Mouse (Mus musculus) ovary, postnatal 10 days (tissue): ENCODE measurements around the gene Pllp.

Experiments used
- DNase-seq: peaks from one replicate; pipeline ENCODE4 v3.0.0; 2022; ENCODE audit warnings: low spot score

Pllp gene

GRCm38 (mm10) chr8:94649496-94649895, 46.6 kb downstream of the Pllp start:
- no peak for DNase-seq

- no peak for DNase-seq
These were observed 49.9 kb downstream of the Pllp start for GRCm38 (mm10) chr8:94646165-94646564.

- no peak for DNase-seq
These were observed 50.9 kb downstream of the Pllp start for GRCm38 (mm10) chr8:94645202-94645601.

- no peak for DNase-seq
These were observed 54.1 kb downstream of the Pllp start for GRCm38 (mm10) chr8:94641938-94642337.

DNA sequence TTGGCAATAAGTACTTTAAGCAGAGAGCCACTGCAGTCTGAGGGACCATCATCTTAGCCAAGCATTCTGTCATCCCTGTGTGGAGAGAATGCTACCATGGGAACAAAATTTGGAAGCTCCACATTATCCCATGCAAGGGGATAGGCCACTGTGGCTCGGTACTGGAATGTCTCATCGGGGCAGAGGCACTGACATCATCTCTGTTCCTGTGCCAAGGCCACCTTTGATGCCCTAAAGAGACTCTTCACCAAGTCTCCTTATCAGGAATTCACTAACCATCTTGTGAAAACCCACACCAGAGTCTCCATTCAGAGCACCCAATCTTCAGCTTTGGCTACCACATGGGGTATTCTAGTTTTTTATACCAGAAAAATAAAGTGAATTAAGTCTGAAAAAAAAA, 54.9 kb downstream of the Pllp start:
- DNase-seq = no peak

DNA sequence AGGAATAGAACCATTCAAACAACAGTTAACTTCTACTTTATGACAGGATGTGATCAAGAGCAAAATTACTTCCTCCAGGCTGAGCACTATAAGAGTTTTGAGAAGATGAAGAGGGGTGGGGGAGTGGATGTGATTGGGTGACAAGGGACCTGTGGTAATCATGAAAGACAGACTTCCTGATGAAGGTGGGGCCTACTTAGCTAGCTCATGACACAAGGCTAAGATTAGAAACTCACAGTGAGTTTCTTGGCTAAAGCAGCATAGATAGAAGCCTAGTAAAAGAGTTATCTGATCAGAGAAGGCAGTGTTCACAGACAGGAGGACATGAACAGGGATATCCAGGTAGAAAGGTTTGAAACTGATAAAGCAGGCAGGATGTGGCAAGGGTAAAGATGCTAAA, 61.9 kb downstream of the Pllp start:
- no peak for DNase-seq

DNA sequence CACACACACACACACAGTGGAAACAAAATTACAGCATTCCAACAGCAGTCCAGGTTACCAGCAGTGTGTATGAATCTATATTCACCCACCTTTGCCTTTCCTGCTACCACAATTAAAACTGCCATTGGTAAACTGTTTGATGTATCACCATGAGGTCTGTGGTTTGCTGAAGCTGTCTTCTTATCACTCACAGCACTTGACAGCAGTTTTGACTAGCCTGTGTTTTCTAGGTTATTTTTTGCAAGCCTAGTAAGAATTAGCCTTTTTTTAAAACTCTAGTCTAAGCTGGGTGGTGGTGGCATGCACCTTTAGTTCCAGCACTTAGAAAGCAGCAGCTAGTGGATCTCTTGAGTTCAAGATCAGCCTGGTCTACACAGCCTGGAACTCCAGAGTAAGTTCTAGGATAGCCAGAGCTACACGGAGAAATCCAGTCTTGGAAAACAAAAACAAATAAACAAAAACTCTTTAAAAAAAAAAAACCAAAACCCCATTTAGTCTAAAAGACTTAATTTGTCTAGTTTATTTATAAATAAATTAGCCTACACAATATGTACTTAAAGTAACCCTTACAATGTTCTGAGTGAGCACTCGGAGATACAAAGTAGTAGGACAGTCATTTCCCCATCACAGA, 62.4 kb downstream of the Pllp start:
- no peak for DNase-seq
